In the genomic region with DNA sequence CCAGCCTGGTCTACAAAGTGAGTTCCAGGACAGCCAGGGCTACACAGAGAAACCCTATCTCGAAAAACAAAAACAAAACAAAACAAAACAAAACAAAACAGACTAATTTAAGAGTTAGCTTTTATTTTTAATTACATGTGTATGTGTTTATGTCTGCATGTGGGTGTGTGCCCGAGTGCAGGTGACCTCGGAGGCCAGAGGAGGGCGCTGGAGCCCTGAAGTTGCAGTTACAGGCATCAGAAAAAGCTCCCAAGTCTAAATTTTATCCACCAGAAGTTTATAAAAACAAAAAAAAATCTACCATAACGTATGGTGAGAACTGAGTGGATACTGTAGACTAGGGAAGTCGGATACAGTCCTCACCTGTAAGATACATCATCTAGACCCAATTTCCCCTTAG, we compare ENCODE assay signal across 13 mouse cellular contexts. TPM values are rescaled to one million over a fixed set of nuclear protein-coding genes. Genes with fewer than 3 reads are reported as not detected.
A peak's percentile ranks its signal among the peaks of the same experiment; 100 is the strongest.
DNase-seq lines count a peak whose midpoint lies in the region; ATAC-seq and TF ChIP-seq lines count a peak whose summit lies in the region.
"Had no signal": no experiment of that assay in that cellular context is flagged by ENCODE, and none has a peak within 500 bp of the region (broad histone marks: within the 10 kb centered on the region; RNA-seq: fewer than 3 reads in every experiment).

No protein-coding gene starts in this region.

- H3K4me3 ChIP-seq in intestine, postnatal 0 days (ENCODE audit: low read depth, low read length): no peak overlapping the region
- H3K4me3 ChIP-seq in intestine, embryonic 16.5 days (ENCODE audit: low read length): no peak overlapping the region
- H3K4me3 ChIP-seq in spleen, adult 2 months (ENCODE audit: extremely low read depth, insufficient read depth, insufficient read length): no peak overlapping the region
- no peak overlapping the region for H3K4me3 ChIP-seq in small intestine, adult 2 months (ENCODE audit: low read depth, low read length)
- H3K4me3 ChIP-seq: lung, embryonic 15.5 days; neural tube, embryonic 12.5 days; stomach, embryonic 15.5 days had no signal

- no peak overlapping the region for H3K9ac ChIP-seq in intestine, postnatal 0 days (ENCODE audit: low read depth, low read length)
- H3K9ac ChIP-seq in intestine, embryonic 16.5 days (ENCODE audit: low read depth, low read length): no peak overlapping the region
- H3K9ac ChIP-seq: lung, embryonic 15.5 days; neural tube, embryonic 12.5 days; stomach, embryonic 15.5 days had no signal

- in situ Hi-C loops in Patski (cut with MboI; ENCODE audit: low pct_unique_long_range_greater_than_20kb): loop anchor here (10.0 kb wide), 1 partner anchor 453 kb away; no protein-coding TSS in a partner anchor

- H3K27ac ChIP-seq in intestine, postnatal 0 days (ENCODE audit: low read depth, low read length): no peak overlapping the region
- H3K27ac ChIP-seq in intestine, embryonic 16.5 days (ENCODE audit: low read length): no peak overlapping the region
- no peak overlapping the region for H3K27ac ChIP-seq in spleen, adult 2 months (ENCODE audit: insufficient read depth, low read length)
- H3K27ac ChIP-seq in small intestine, adult 2 months (ENCODE audit: insufficient read depth, low read depth, low read length): no peak overlapping the region
- H3K27ac ChIP-seq: lung, embryonic 15.5 days; neural tube, embryonic 12.5 days; stomach, embryonic 15.5 days had no signal

- no peak for DNase-seq in spleen, adult 2 months (ENCODE audit: low read depth in 1 of 2, low spot score in 2 of 2)
- no peak for DNase-seq in spleen, postnatal 14 days (ENCODE audit: low spot score in 2 of 2)
- DNase-seq in Patski (ENCODE audit: low read depth, low spot score): no peak
- DNase-seq in right cerebral cortex, adult 2 months (ENCODE audit: low spot score in 2 of 2): no peak
- no peak for DNase-seq in cerebellum, adult 8-10 months
- DNase-seq: adrenal gland, adult 2 months had no signal

- no peaks in the 10 kb centered on the region for H3K27me3 ChIP-seq in intestine, postnatal 0 days (replicated peaks; ENCODE audit: control insufficient read depth, insufficient read depth, low read length)
- H3K27me3 ChIP-seq in intestine, embryonic 16.5 days (replicated peaks; ENCODE audit: control insufficient read depth, insufficient read depth, low read length): no peaks in the 10 kb centered on the region
- no peaks in the 10 kb centered on the region for H3K27me3 ChIP-seq in spleen, adult 2 months (ENCODE audit: control insufficient read depth, insufficient read depth, low read length)
- no peaks in the 10 kb centered on the region for H3K27me3 ChIP-seq in Patski
- H3K27me3 ChIP-seq in small intestine, adult 2 months (ENCODE audit: control insufficient read depth, insufficient read depth, low read length): no peaks in the 10 kb centered on the region
- H3K27me3 ChIP-seq: lung, embryonic 15.5 days; neural tube, embryonic 12.5 days; stomach, embryonic 15.5 days had no signal

- no peaks in the 10 kb centered on the region for H3K9me3 ChIP-seq in intestine, postnatal 0 days (ENCODE audit: control insufficient read depth)
- no peaks in the 10 kb centered on the region for H3K9me3 ChIP-seq in intestine, embryonic 16.5 days (ENCODE audit: control insufficient read depth, low read length)
- H3K9me3 ChIP-seq: lung, embryonic 15.5 days; neural tube, embryonic 12.5 days; stomach, embryonic 15.5 days had no signal

- WGBS in intestine, postnatal 0 days: 88% methylated on average over 6 of the region's 6 CpGs
- 88% methylated on average over 6 of the region's 6 CpGs for WGBS in intestine, embryonic 16.5 days
- WGBS in spleen, adult 2 months: 92% methylated on average over 6 of the region's 6 CpGs
- WGBS in small intestine, adult 2 months: 90% methylated on average over 6 of the region's 6 CpGs

- ATAC-seq in intestine, postnatal 0 days: no peak
- no peak for ATAC-seq in intestine, embryonic 16.5 days
- no peak for ATAC-seq in Patski

- no peaks in the 10 kb centered on the region for H3K4me1 ChIP-seq in intestine, postnatal 0 days (replicated peaks; ENCODE audit: control insufficient read depth, insufficient read depth, low read length)
- no peaks in the 10 kb centered on the region for H3K4me1 ChIP-seq in intestine, embryonic 16.5 days (ENCODE audit: control insufficient read depth, insufficient read depth, low read length)
- peaks cover 3% of the 10 kb centered on the region; the same call in 1 of the 2 replicates for H3K4me1 ChIP-seq in spleen, adult 2 months (ENCODE audit: control insufficient read depth, insufficient read depth, insufficient read length)
- no peaks in the 10 kb centered on the region for H3K4me1 ChIP-seq in small intestine, adult 2 months (ENCODE audit: control insufficient read depth, insufficient read depth, insufficient read length, low read length)
- H3K4me1 ChIP-seq: neural tube, embryonic 12.5 days; stomach, embryonic 15.5 days had no signal

- no peak for TF ChIP-seq POLR2A in spleen, adult 2 months (IDR thresholded peaks at IDR 0.05; ENCODE audit: low read depth, low read length)
- no peak for TF ChIP-seq POLR2A in small intestine, adult 2 months (IDR thresholded peaks at IDR 0.05; ENCODE audit: low read depth, low read length)

- no peak overlapping the region for H3K4me2 ChIP-seq in intestine, postnatal 0 days (replicated peaks; ENCODE audit: low read depth)
- H3K4me2 ChIP-seq in intestine, embryonic 16.5 days (ENCODE audit: low read depth, low read length): no peak overlapping the region
- H3K4me2 ChIP-seq: lung, embryonic 15.5 days; midbrain, embryonic 11.5 days; neural tube, embryonic 12.5 days; stomach, embryonic 15.5 days had no signal

- peaks cover 60% of the 10 kb centered on the region for H3K36me3 ChIP-seq in intestine, postnatal 0 days (ENCODE audit: control insufficient read depth, insufficient read depth)
- H3K36me3 ChIP-seq in intestine, embryonic 16.5 days (ENCODE audit: control insufficient read depth, insufficient read depth, low read length): peaks cover 13% of the 10 kb centered on the region
- peaks cover 21% of the 10 kb centered on the region for H3K36me3 ChIP-seq in spleen, adult 2 months (ENCODE audit: control insufficient read depth, insufficient read depth, low read length)
- peaks cover 61% of the 10 kb centered on the region for H3K36me3 ChIP-seq in small intestine, adult 2 months (ENCODE audit: control insufficient read depth, insufficient read depth, low read length)

- CTCF ChIA-PET in Patski (lab: Charles Lee): interaction anchor here (1.8 kb wide), 1 partner anchor 252 kb away, joined by 5 read pairs; no protein-coding TSS in a partner anchor

- POLR2A ChIA-PET in Patski (lab: Charles Lee): no interaction called here

- TF ChIP-seq CTCF in intestine, postnatal 0 days (IDR thresholded peaks at IDR 0.05; ENCODE audit: low read depth): peak; percentile 58
- peak; percentile 25; the same call in 1 of the 2 replicates for TF ChIP-seq CTCF in spleen, adult 2 months (IDR thresholded peaks at IDR 0.05; ENCODE audit: extremely low read depth, insufficient read depth, insufficient read length, insufficient replicate concordance)
- TF ChIP-seq CTCF in Patski (IDR thresholded peaks at IDR 0.05): peak; percentile 72
- peak; percentile 41; the same call in 1 of the 2 replicates for TF ChIP-seq CTCF in small intestine, adult 2 months (IDR thresholded peaks at IDR 0.05; ENCODE audit: extremely low read depth, insufficient read length, insufficient replicate concordance, low read depth, low read length)

RNA-seq across cellular contexts. Expression of a gene that starts 24.6 kb away (rescaled TPM):
- polyA plus RNA-seq in intestine, postnatal 0 days (2015; fragmentation: Nextera tagmentation; extraction: Ambion mirVana): 8.9 and 12.4 TPM in 2 replicates
- 10.6 and 10.8 TPM in 2 replicates for polyA plus RNA-seq in intestine, embryonic 16.5 days (2015; fragmentation: Nextera tagmentation; extraction: Ambion mirVana)
- 1.5 and 3.0 TPM in 2 replicates for polyA plus RNA-seq in spleen, adult 2 months (2012; rRNA removed)
- polyA plus RNA-seq in Patski (2021): 2.8 TPM
- 2.8 and 3.1 TPM in 2 replicates for polyA plus RNA-seq in small intestine, adult 2 months (2012; rRNA removed)

RNA-seq across cellular contexts. Expression of a gene that starts 24.9 kb away (rescaled TPM):
- 396 and 417 TPM in 2 replicates for polyA plus RNA-seq in intestine, postnatal 0 days (2015; fragmentation: Nextera tagmentation; extraction: Ambion mirVana)
- 485 and 503 TPM in 2 replicates for polyA plus RNA-seq in intestine, embryonic 16.5 days (2015; fragmentation: Nextera tagmentation; extraction: Ambion mirVana)
- polyA plus RNA-seq in spleen, adult 2 months (2012; rRNA removed): 53.0 and 64.9 TPM in 2 replicates
- polyA plus RNA-seq in Patski (2021): 867 TPM
- polyA plus RNA-seq in small intestine, adult 2 months (2012; rRNA removed): 28.8 and 52.7 TPM in 2 replicates
